Mouse (Mus musculus) R1 (cell line): ENCODE results near the gene Sprr2i.

Source experiments
- DNase-seq: peaks from one replicate; pipeline ENCODE4 v3.0.0-alpha.2; 2018; ENCODE audit warnings: low read depth, low spot score

Sprr2i gene

GRCm38 (mm10) chr3:92407691-92408090, at the start of gene Sprr2i:
Sprr2i (plus strand) TSS chr3:92407991.
- no peak for DNase-seq

GRCm38 (mm10) chr3:92361619-92362018, 46.2 kb upstream of the Sprr2i start:
- no peak for DNase-seq

- no peak for DNase-seq
These were observed 42.9 kb upstream of the Sprr2i start, which contains the start of gene Sprr2f for GRCm38 (mm10) chr3:92364887-92365286. Sprr2f (plus strand) TSS chr3:92365187.

GRCm38 (mm10) chr3:92373613-92374012, 34.2 kb upstream of the Sprr2i start:
- no peak for DNase-seq

- DNase-seq: no peak
These were observed 22.4 kb upstream of the Sprr2i start, which contains the start of gene Sprr2h for GRCm38 (mm10) chr3:92385385-92385784. Sprr2h (plus strand) TSS chr3:92385685.

GRCm38 (mm10) chr3:92394301-92394700, 13.5 kb upstream of the Sprr2i start:
- no peak for DNase-seq

GRCm38 (mm10) chr3:92417782-92418181, 10.0 kb downstream of the Sprr2i start, which contains the start of gene Sprr2j-ps:
Sprr2j-ps (plus strand) TSS chr3:92418082.
- no peak for DNase-seq

- no peak for DNase-seq
These were observed 21.5 kb downstream of the Sprr2i start, which contains the start of gene Gm9774 for GRCm38 (mm10) chr3:92429323-92429722. Gm9774 (minus strand) TSS chr3:92429423.

- DNase-seq: no peak
These were observed 24.5 kb downstream of the Sprr2i start, which contains the start of gene Sprr2k for GRCm38 (mm10) chr3:92432282-92432681. Sprr2k (plus strand) TSS chr3:92432582.

- no peak for DNase-seq
These were observed 30.9 kb downstream of the Sprr2i start, which contains the start of gene Sprr1b for GRCm38 (mm10) chr3:92438689-92439088. Sprr1b (minus strand) TSS chr3:92438789.

- no peak for DNase-seq
These were observed 32.4 kb downstream of the Sprr2i start for GRCm38 (mm10) chr3:92440177-92440576.

GRCm38 (mm10) chr3:92455151-92455550, 47.4 kb downstream of the Sprr2i start:
- no peak for DNase-seq

GRCm38 (mm10) chr3:92458620-92459019, 50.8 kb downstream of the Sprr2i start, which contains the start of gene Sprr3:
Sprr3 (minus strand) TSS chr3:92458720.
- no peak for DNase-seq
